Mouse (Mus musculus) layer of hippocampus, adult 8-10 months (tissue): Measurements from ENCODE around the gene Lhfp. TPM values are rescaled to one million over a fixed set of nuclear protein-coding genes. Genes with fewer than 3 reads are reported as not detected.

Experiments used
- DNase-seq, 2 experiments: peaks; one replicate each; pipeline ENCODE4 v3.0.0; 2022; ENCODE audit warnings: low spot score in 2 of 2
- total RNA-seq, 4 experiments: library from RNA; stranded (reverse); gene quantifications; 2 replicates each; pipeline ENCODE4 v1.2.4; 2022

The Lhfp gene
- total RNA-seq, 4 experiments from 2014 or later, result 16.6 to 21.7 (median 19.1) TPM

DNA sequence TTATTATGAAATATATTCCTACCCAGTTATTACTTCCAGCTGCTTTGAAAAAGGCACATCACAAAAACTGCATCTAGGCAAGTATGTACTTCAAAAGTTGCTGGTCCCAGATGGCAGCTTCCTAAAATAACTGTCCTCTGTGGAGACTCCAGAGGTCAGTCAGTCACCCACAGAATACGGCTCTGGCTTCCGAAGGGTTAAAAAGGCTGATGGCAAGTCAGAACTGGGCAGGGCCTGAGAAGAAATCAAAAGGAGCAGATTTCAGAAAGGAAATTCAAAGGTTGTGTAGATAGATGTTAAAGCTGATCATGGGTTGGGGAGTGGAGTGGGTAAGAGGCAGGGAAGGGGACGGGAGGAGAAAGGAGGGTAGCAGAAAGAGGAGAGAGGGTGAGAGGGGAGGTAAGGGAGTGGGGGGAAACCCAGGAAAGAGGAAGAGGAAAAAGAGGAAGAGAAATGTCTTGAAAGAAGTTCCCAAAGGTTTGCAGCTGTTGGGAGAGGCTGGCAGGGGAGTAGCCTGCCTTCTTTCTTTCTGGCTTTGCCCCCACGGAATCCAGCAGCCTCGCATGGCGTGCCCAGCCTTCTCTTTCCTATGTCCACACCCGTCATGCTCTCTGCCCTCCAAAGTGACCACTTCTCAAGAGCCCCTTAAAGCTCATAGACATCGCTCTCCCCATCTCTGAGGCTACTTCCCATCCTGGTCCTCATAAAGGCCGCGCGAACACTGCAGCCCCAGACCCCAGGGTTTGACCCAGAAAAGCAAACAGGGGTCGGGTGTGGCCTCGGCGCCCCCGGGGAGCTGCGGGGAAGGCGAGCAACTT is 526 bp upstream of the Lhfp start:
- no peak for DNase-seq

DNA sequence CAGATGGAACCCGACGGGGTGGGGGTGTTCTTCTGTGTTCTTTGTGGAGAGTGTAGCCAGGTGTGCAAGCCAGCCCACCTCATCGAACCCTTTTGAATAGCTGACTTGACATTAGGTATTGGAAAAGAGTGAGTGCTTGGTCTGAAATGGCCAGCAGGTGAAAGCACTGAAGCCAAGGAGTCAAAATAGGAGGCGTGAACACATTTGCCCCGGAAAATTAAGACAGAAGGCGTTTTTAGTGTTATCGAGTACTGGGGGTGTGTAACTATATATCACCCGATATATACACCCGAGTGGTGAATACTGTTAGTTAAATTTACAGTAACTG is 876 bp downstream of the Lhfp start:
- DNase-seq, result no peak

DNA sequence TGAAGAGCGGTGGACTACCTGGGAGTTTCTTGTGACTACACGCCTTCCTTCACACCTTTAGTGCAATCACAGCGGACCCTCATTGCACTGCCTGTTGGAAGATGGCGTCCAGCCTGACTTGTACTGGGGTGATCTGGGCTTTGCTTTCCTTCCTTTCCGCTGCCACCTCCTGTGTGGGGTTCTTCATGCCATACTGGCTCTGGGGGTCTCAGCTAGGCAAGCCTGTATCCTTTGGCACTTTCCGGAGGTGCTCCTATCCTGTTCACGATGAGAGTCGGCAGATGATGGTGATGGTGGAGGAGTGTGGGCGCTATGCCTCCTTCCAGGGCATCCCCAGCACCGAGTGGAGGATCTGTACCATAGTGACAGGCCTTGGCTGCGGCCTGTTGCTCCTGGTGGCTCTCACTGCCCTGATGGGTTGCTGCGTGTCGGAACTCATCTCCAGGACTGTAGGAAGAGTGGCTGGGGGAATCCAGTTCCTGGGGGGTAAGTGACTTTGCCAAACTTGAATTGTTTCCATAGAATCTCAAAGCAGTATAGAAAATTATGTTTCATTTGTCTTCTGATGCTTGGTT is 2.0 kb downstream of the Lhfp start:
- no peak for DNase-seq

DNA sequence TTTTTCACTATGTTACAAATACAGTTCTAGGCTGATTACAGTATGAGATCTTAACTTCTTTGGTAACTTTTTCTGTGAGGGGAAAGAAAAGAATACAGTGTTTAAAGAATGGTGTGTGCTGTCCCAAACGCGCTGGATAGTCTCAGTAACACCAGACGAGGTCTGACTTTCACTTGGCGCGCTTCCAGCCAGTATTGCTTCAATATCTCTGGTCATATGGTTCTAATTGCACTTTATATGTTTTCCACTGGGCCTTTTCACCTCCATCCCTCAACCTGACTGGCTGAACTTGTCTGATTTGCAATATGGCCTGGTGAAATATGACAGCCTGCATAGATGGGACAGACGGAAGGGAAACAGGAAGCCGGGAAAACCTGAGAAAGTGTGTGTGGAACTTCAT is 2.9 kb downstream of the Lhfp start:
- DNase-seq, result no peak

DNA sequence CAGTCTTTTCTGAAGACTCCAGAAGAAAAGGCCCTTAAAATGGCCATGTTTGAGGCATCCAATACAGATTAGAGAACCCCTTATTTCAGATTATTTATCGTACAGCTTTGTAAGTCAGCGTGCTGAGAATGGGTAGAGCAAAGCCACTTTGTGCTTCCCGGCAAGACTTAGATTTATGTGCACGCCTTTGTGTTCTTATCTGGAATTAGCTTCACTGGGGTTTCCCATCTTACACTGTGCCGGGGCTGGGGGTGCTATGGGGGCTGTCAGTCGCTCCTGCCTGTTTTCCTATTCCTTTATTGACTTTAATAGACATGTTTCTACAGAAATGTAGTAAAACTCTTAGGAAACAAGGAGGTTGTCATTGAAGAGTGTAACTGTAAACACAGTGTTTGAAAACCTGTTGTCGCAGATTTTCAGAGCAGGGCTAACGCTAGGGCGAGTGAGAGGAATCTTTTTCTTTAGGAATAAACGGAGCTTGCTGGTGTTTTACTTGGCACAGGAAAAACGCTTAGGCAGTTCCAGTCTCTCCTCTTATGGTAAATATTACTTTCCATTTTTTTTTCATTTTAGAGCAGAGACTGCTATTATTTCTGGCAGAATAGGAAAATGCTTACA is 3.5 kb downstream of the Lhfp start:
- no peak for DNase-seq

DNA sequence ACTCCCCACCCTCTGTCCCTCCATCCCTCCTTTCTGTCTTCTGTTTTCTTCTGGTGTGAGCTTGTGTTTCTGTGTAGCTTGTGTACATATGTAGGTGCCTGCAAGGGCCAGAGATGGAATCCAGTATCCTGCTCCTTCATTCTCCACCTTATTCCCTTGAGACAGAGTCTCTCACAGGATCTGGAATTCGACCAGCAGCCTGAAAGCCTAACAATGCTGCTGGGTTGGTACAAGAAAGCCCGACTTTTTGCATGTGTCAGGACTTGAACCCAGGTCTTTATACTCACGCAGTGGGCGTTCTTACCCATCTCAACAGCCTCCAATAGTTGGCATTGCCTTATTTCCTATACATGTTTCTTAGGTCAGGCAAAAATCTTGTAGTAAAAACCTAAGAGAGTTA is 4.4 kb downstream of the Lhfp start:
- no peak for DNase-seq

DNA sequence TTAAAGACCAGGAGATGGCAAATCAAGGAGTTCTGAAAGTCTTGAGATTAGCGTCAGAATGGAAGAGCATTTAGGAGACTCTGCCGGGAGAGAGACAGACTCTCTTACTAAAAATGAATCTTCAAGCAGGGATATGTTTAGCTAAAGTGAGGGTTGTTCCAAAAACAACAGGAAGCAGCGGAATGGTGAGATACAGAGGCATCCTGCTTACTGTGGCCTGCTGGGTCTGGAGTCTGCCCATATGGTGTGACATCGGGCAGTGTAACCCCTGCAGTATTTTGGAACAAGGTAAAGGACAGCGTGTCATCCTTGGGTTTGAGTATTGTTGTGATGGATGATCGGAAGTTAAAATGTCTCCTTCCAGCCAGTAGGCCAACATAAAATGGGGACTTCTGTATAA is 5.0 kb downstream of the Lhfp start:
- no peak for DNase-seq

DNA sequence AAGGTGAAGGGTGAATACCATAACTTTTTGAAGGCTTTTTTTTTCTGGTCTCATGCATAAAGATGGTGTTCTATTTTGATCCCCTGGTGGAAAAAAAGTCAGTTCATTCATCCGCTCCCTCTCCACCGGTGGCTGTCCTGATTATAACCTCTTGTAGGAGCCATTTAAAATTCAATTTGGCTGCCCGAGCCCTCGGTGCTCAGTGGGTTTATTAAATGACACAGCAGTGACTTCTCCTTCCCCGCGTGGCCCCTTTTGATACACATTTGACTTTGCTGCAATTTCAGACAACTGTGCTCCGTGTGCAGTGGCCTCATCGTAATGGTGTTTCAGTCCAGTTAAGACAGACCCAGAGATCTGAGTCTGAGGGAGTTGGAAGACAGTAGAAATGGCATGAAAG is 11.1 kb downstream of the Lhfp start:
- no peak for DNase-seq

DNA sequence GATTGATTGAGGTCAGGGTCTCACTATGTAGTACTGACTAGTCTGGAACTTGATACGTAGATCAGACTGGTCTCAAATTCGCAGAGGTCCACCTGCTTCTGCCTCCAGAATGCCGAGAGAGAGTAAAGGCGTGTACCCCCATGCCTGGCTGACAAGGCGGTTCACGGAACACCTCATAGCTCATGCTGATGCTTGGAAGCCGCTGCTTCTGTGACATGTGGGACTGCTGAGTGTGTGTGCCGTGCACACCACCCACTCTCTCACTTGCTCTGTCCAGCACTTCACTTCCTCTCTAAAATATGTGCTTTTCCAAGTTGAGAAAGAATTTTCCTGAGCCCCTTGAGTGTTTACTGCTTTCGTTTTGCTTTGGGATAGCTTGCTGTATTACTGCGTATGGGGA is 15.1 kb downstream of the Lhfp start:
- no peak for DNase-seq

DNA sequence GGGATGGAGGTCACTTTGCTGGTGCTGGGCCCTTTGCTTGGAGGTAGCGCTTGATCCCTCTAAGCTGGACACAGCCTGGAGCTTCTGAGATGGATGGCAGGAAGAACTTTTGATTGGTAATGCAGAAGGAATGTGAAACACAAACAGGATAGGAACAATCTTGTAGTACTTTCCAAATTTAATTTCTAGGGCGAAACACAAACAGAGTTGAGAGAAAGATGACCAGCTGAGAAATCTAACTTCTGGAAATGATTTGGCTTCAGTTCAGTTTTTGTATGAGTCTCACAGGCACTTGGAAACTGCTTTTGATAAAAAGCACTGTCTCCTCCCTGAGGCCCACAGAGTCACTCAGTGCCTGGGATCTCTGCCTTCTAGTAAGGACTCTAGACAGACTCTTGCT is 18.6 kb downstream of the Lhfp start:
- no peak for DNase-seq

DNA sequence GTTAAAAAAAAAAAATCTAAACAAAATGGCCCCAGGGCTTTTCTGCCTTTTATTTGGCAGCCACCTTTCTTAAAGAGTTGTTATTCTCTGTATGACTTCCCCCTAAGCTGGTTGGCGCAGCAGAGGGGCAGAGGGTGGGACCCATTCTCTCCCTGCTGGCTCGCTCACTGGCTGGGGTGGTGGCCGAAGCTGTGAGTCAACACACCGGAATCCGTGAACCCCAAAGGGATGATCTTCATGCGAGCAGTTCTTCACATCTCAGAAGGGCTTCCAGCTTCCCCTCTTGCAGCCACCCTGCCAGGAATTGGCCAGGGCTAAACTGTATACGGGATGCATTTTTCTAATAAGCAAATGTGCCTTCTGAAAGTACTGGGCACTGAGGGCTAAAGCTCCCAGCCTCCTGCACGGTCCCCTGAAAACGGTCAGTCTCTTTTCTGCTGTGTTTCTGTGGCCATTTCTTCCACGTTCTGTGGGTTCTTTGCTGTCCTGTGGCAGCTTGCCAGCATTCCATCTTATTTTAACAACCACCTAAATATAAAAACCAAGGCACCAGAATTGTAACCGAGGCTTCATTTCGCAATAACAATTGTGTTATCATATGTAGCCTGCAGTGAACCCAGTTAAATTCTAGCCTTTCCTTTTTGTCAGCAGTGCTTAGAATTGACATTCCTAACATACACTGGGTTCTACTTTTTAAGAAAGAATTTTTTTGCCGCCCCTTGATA is 22.3 kb downstream of the Lhfp start:
- DNase-seq, result no peak

DNA sequence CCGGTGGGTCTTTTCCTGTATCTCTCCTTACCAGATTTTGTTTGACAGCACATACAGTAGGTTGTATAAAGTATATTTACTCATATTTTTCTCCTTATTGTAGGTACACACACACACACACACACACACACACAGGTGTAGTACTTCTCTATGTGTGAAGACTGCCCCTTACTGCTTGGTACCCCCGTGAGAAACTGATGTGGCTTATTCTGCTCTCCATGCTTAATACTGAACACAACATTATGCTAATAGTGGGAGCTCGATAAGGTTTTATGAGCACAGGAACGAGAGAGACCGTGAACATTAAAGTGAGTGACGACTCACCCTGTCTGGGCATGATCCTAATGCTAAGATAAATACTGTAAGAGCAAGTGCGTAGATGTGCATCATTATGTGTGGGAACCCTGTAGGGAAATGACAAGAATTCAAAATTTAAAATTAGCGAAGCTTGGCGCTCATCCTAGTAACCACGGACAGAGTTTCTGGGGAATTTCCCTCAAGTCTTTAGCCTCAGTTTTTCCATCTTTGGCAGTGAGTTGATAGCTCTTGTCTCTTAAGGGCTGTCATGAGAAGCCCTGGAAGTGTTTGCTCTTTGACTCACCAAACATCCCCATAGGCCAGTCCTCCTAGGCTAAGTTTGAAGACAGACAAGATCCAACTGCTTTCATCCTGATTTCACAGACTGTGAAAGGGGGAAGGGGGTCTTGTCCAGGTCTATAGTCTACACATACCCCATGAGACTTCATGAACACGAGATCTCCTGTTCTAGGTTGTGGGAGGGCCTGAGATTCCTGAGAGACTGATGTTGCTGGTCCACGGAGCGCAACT is 24.2 kb downstream of the Lhfp start:
- DNase-seq, result no peak

DNA sequence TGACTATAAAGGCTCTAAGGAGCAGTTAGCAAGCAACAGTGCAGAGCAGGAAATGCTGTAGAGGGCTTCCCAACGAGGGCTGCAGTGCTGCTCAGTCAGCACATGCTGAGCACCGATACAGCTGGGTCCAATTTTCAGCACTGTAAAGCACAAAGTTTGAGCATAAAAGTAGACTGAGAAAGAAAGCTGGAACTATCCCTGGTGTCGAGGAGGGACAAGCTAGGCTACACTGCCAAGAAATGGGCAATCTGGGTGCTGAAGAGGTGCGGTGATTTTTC is 24.7 kb downstream of the Lhfp start:
- DNase-seq, result no peak

DNA sequence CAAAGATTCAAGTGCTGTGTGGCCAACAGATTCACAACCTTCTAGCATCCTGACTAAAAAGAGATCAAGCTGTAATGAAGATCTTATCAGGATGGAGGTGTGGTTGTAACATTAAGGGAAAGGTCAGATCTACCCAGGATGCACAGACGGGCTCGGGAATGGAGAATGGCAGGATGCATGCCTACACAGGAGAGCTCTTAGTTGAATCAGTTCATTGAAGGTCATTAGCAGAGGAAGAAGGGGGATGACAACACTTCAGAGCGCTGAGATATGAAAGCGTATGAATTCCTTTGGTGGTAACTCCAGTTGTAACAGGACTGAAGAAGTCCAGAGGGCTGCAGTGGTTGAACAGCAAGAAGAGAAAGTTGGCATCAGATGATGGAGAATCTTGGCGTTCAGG is 27.1 kb downstream of the Lhfp start:
- DNase-seq, result no peak

DNA sequence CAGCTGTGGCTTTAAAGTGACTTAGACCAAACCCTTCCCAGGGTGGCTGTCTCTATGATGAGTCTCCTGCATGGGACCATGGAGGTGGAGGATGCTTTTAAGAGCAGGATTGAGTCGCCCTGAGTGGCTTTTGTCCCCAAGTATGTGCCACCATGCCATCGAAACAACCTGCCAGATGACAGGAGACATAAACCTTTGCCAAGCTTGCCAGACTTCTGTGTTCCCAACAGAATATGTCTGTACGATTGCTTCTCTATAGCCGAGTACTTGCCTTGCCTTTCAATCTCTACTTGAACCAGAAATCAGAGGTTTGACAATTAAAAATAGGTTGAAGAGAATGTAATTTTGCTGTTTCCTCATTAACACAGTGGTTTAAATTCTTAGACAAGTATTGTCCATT is 32.9 kb downstream of the Lhfp start:
- DNase-seq, result no peak

DNA sequence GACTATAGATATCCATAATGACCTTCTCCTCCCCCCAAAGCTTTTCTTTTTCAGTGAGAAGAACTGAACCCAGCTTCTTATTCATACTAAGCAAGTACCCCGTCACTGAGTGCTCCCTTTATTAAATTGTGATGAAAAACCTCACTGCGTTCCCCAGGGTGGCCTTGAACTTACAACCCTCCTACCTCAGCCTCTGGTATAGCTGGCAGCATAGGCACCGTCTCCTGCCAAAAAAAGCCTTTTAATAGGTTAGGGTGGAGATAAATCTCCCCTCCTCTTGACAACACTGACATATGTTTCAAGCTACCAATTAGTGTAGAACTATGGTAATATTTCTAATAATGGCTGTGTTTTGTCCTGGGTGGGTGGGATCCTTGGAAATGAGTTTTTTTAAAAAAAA is 33.4 kb downstream of the Lhfp start:
- no peak for DNase-seq

DNA sequence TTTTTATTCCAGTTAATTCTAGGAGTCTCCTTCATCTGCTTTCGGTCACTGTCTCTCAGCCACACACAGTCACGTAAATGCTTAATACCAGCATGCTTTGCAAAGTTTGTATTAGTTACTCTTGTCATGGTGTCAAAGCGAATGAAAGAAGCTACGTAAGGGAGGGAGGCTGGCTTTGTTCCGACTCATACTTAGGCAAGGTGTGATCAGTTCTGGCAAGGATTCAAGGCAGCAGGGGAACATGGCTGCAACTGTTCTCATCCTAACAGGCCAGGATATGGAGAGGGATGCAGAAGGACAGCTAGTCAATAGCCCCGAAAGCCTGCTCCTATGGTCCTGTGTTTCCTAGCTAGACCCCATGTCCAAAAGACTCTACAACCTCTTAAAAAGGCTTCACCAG is 39.0 kb downstream of the Lhfp start:
- DNase-seq, result no peak

DNA sequence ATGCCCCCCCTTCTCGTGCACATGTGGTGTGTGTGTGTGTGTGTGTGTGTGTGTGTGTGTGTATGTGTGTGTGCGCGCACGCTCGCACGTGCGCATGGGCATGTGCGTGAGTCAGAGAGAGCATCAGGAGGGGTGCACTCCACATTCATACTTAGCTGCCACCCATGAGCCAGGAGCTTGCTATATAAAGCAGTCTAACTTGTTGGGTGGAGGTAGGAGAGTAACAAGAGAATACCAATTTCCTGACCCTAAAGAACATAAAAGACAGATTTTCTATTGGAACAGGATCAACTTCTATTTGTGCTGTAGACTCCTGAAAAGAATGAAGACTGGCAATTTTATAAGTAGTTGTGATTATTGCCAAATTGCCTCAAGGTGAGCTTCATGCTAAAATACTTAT is 39.4 kb downstream of the Lhfp start:
- no peak for DNase-seq

DNA sequence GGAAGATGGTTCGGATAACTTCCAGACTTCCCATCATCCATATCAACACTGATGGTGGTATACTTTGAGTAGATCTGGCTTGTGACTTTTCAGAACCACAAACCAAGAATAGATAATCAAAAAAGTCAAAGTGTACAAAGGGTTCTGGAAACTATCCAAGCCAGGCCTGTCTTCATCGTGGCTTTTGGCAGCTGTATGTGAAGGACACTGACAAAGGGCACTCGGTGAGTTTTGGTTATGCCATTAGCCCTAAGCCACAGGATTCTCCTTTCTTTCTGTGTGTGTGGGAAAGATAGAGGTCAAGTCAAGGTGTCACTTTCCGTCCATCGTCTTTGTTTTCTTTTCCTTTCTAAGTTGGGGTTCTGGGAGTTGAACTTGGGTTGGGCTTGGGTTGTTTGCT is 42.4 kb downstream of the Lhfp start:
- DNase-seq, result no peak

DNA sequence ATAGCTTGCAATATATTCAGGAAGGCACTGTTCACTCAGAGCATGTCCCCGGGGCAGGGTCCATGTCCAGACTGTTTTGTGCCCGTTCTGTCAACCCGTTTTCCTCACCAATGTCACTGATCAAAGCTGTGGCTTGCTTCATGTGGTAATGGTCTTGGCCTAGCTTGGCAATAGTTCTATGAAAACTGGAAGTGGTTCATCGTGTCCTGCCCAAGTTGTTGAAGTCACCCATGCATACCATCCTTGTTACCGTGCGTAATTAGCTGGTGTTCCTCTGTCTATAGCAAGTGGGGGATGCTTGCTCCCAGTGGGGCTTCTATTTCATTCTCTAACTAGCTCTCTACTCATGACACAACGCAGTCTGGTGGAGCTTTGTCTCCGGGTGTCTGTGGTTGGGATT is 43.5 kb downstream of the Lhfp start:
- DNase-seq, result no peak

DNA sequence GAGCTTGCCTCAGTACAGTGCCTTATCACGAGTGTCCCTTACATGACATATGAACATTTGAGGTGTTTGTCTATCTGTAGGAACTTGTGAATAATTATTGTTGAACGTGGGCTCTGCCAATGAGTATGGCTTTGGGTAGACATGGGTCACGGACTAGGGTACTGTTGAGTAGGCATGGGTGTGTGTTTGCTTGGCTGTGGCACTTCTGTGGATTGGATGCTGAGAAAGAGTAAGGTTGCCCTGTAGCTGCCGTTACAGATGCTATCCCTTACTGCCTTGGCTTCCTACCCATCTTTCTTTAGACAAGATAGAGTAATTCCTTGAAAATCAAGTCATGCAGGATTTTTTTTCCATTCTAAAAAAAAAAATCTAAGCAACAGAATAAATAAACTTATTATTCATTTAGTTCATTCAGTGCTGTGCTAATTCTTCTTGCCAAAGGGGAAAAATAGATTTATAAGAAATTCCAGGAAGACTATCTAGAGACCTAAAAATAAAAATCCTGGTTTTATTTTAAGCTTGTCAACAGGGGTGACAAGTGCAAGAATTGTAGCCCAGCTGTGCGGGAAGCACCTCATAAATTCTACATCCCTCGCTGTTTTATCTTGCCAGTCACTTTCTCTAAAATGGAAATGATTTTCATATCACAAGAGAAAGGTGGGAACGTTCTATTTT is 45.3 kb downstream of the Lhfp start:
- DNase-seq, result no peak
